Mouse (Mus musculus) gastrocnemius, postnatal 25 days (tissue): ENCODE measurements at regions not wholly inside any gene's neighbourhood (a gene's known extent, or its start where the extent isn't known, plus 50 kb on each side); places are given as distances from the start of the nearest gene placed in this dataset.

Source experiments
- DNase-seq: peaks from one replicate; pipeline ENCODE4 v3.0.0; 2022

DNA sequence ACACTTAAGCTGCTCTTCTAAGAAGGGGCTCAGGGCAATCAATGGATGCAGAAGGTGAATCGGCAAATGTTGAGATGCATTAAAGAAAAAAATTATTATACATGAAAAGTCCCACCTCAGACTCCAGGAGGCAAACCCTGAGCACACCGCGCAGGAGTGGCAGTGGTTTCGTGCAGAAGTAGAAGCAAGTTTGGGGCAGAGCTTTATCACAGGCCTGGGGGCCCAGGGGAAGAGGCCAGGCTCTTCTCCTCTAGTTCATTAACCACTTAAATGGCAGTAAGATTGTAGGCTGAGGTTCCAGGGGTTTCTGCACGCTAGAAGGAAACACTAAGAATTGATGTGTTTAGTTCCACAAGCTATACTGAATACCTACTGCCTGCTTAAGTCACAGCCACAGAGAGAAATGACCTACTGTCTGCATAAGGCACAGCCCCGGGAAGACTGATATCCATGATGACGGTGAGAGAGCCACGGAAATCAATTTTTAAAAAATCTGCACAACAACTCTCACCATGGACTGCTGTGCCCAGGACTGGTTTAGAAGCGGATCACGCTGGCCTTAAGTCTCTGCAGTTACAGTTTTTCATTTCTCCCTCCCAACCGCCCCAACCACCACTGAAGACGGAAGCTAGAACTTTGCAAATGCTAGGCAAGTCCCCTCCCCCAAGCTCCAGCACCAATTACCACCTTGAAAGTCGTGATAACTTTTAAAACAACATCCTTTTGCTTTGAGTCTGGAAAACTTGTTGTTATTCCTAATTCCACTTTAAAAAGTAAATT, 132.2 kb upstream of the Lef1 start:
- no peak for DNase-seq

DNA sequence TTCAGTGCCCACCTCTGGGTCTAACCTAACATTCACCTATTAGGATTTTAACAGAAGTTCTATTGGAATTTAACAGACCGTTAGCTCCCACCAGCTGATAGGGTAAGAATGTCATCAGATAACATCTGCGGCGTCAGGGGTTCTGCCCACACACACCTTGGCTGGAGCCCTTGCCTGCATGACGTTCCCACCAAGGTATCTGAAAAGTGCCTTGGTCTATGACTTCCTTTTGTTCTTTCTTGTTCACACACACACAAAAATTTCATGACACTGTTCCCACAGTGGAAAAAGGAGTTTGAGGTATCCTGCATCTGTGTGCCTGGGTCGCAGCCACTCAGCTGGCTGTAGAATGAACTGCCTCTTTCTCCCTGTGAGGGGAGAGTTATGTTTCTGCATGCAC, 134.1 kb upstream of the Lef1 start:
- DNase-seq, result no peak

DNA sequence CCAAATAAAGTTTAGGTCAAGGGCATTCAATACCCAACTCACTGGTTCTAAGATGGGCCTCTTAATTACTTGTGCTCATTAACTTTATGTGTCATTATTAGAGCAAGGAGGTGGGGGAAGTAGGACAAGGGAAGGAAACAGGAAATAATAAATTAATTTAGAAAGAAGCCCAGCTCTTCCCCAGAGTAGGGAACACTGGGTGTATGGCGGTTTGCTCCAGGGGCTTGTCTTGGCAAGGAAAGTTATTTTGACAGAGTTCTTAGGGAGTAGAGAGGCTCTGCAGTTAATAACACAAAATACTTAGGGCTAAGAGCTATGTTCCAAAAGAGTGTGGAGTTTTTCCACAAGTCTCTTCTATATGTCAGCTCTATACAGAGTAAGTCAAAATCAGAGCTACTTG, 135.0 kb upstream of the Lef1 start:
- DNase-seq, result no peak

GRCm38 (mm10) chr3:130972126-130972525, 138.1 kb upstream of the Lef1 start:
- DNase-seq, result no peak

DNA sequence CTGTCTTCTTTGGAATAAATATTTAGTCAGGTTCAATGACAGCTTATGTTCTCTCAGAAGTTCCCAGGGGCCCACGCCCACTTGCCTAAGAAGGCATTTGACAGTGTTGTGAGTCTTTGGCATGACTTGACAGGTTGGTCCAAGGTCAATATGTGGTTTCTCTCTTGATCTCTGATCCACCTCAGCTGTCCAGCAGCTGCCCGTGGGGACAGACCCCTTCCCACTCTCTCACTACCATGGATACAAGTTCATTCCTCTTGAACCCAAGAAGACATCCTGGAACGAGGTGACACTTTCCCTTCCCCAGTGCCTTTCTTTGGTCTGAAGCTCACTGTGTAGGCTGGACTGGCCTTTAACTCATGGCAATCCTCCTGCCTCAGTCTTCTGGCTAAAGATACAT, 145.0 kb upstream of the Lef1 start:
- DNase-seq, result no peak

DNA sequence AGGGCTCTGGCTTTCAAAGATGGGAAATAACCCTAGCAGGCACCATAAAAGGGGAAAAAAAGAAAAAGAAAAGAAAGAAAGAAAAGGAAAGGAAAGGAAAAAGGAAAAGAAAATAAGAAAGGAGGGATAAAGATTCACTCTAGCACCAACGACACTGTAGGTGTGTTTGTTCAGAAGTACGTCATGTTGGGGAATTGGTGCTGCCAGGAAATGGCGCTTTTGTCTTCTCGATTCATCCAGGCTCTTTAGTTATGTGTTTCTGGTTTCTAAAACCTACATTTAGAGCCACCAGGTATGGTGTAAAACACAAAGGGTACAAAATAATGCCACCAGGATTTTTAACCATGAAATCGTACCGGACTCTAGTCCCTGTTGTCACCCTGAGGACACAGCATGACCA, 146.2 kb upstream of the Lef1 start:
- DNase-seq, result no peak

DNA sequence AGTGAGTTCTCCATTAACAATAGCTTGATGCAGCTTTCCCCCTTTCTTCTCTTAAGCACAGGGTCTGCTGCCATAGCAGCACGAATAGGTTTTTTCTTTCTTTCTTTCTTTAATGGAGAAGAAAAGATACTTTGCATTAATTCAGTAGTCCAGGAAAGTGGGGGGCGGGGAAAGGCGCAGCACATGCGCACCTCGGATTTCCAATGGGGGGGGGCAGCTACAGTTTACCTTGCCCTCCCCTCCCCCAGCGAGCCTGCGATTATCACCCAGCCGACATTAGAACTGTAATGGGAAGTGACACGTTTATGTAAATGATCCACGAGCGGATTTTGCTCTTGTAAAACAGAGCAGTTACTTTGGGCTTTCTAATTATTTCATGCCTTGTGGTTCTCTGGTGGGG, 146.6 kb upstream of the Lef1 start:
- DNase-seq, result no peak

DNA sequence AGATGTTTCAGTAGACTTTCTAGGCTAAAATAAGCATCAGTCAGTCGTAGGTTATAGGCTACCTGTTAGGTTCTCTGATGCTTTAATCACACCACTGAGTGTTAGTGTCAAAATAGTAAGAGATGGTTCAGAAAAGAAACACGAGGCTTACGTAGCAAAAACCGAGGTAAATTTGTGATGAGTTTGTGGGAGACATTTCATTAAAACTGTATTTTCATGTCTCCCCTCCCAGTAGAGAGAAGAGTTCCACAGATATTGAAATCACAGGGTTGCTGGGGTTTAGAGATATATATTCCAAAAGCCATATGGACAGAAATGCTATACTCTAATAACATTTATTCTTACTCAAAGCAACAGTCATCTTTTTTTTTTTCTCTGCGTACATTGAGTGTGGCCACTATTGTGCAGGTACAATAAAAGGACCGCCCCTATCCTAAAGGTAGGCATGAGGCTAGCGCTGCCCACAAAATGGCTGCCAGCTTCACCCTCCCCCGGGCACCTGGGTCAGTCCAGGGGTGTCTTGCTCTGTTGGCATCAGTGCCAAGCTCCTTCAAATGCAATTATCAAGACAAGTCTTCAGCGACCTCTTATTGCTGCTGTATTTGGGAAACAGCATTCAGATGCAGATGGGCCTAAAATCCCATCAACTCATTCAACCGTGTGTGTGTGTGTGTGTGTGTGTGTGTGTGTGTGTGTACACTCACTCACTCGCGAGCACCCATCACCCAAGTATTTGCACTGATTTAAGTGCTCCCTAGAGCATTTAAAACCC, 147.4 kb upstream of the Lef1 start:
- no peak for DNase-seq

DNA sequence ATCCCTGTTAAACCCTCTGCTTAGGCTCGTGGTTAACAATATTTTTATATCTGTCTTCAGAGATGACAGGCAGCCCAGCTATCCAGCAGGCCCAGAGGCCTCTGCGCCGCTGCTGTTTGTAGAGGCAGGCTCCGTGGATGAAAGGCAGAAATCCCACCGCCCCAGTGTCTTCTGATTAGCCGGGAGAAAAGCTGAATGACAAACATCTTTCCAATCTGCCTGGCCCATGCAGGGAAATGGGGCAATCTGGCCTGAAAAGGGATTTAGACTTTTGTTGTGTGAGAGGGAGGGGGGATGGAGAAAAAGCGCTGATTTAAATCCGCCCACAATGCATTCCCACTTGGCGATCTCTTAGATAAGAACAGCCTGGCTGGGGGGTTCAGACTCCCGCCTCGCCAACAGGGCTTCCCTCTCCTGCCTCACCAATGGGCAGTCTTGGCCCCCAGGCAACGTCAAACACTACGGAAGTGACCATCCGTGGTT, 148.1 kb upstream of the Lef1 start:
- DNase-seq, result no peak

DNA sequence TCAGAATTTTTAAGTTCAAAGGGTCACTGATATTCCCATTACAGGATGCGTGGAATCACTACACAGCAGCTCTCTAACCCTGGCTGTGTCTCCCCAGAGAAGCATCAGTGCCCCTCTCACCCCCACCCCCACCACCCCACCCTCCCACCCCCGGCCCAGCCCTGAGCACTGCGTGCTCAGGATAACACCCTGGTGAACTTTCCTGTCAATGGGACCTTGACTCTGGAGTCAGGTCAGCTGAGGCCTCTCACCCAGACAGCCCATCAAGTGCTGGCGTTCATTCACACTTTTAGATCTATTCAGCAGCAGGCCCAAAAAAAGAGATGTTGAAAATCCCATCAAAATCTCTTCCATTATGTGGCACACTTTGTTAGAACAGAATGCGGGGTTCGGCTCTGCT, 148.6 kb upstream of the Lef1 start:
- no peak for DNase-seq

- no peak for DNase-seq
Observed at GRCm38 (mm10) chr3:130955958-130956357, 154.3 kb upstream of the Lef1 start.

- no peak for DNase-seq
Observed at GRCm38 (mm10) chr3:130951381-130951780, 158.9 kb upstream of the Lef1 start.

GRCm38 (mm10) chr3:130950872-130951271, 159.4 kb upstream of the Lef1 start:
- no peak for DNase-seq

GRCm38 (mm10) chr3:130947880-130948279, 162.4 kb upstream of the Lef1 start:
- no peak for DNase-seq

GRCm38 (mm10) chr3:130947277-130947606, 163.0 kb upstream of the Lef1 start:
- DNase-seq, result peak; percentile 31

DNA sequence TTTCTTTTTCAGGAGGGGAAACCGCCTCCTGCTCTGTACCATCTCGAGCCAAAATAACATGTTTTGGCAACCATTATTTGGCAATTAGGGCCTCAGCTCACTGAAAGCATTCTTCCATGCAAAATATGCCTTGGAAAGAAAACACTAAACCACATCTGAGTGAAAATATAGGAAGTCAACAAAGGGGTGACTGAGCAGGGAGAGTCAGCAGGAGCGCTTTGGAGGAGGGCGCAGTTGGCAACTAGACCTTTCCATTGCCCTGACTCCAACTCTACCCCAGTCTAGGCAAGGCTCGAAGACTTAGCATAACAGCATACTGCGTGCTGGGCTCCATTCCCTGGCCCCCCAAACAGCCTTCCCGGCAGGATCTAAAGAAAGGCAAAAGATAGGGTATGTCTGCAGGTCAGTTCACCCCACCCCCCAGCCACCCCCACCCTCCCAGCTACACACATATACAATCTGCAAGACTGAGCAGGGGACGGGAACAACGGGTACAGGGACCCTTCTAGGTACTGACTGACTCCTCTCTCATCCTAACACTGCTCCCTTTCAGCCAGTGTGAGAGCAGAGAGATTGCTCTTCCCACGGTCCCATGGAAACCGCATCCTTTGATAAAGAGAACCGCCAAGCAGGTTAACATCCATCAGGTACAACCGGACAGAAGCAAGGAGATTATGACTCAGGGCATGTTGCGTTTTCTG, 163.5 kb upstream of the Lef1 start:
- DNase-seq, result no peak

DNA sequence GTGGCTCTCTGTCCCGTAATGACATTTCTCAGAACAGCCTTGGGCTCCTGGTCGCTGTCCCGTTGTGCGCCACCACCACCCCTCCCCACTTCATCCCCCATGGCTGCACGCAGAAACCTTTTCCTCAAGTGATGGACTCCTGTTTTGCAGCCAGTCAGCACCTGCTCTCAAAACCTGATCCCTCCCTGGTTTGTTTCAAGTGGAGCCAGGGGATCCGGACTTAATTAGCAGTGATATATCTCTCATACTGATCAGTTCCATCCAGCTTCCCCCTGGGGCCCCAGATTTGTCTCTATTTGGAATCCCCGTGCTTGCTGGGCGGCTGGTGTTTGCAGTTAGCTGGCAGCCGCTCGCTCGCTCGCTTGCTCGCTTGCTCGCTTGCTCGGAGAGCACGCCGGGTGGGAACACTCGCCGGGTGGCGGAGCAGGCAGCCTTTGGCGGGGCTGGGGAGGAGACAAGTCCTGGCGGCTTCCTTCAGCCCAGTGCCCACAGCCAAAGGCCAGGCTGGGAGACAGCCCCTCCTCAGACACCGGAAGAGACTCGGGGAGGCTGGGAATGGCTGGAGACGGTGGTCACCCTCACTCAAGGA, 164.3 kb upstream of the Lef1 start:
- DNase-seq, result peak; percentile 30

- DNase-seq, result no peak
Observed at GRCm38 (mm10) chr3:130945396-130945795, 164.9 kb upstream of the Lef1 start.

DNA sequence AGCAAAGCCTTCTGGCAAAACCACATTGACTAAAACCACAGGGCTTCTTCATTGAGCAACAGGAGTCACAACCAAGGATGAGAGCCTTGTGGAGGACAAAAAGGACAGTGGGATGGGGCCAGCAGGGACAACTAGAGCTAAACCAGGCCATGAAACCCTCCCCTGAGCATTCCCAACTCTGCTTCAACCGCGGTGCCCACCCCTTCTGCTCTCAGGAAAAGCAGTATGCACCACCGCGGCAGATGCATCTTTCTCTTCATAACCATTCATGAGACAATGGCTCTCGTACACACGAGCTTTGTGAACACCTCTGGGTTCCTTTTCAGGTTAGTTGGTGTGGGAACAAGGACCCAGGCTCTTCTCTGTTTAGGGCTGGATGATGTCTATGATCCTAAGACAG, 166.0 kb upstream of the Lef1 start:
- DNase-seq, result no peak

DNA sequence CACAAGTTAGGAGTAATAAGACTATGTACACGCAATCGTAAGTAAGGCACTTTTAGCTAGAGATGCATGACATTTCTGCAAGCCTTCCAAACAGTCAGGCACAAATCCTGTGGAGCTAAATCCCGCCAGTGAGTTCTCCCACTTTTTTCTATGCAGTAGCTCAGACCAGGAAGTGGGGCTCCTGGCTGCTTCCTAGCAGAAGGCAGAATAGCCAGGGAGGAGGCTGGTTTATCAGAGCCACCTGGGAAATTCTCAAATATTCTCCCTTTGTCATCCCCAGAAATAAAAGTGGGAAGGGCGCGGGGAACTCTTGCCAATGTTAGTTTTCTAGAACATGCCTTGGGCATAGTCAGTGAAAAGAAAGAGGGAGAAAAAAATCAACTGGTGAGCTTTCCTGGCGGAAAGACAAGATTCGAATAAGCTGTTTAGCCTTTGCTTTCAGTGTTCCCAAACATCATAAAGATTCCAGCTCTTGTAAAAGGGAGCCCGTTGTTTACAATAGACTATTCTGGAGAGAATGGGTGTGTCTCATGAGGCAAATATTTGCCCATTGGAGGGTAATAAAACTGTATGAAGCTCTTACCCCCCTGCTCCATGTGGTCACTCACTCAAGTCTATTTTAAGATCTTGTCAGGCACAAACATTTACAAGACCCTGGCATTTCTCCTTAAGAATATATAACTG, 167.2 kb upstream of the Lef1 start:
- no peak for DNase-seq

DNA sequence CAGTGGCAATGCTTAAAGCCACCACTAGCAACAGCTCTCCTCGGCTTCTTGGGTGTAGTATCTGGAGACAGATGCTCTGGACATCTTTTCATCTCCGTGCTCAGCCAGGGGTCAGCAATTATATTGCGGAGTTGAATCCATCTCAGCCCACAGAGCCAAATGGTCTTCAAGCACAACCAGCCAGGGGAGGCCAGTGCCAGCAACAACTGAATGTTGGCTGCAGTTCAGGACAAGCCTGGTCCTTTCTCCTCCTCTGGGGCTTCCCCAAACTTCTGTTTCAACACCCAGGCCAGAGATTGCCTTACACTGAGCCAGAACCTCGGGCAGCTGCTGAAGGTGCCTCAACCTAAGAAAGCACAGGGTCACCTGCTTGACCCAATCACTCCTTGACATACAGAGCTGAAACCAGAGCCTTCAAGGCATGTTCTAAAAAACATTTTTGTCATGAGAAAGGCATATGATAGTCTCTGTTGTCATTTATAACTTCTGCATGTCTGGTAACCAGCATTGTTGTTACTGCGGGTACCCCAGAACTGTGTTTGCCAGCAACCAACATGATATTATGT, 169.9 kb upstream of the Lef1 start:
- peak; percentile 20 for DNase-seq

- no peak for DNase-seq
Observed at GRCm38 (mm10) chr3:130936980-130937379, 173.3 kb upstream of the Lef1 start.
